Mouse (Mus musculus): ENCODE measurements around the gene Flt3l.
"Not testable (repeated sequence)": the region's sequence is repeated elsewhere in the genome, so short reads cannot be mapped to it uniquely, and the experiment has no call there.

Flt3l gene

DNA sequence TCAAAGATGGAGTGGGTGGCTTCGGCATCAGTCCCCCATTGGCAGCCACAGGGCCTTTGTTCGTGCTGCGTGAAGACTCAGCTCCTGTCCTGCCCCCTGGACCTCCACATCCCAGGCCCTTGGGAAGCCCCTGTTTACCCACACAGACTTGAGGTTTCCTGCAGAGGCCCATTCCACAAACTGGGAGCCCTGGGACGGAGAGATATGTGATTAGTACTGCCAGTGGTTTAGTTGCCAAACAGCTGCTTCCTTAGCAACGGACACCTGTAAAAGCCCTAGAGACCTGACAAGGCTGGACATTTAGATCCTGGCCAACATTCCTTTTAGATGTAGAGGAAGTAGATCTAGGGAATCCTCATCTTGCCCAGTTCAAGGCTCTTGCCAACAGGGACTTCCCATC is 5.7 kb upstream of the Flt3l start:
- DNase-seq (ENCODE audit: low spot score): no peak

DNA sequence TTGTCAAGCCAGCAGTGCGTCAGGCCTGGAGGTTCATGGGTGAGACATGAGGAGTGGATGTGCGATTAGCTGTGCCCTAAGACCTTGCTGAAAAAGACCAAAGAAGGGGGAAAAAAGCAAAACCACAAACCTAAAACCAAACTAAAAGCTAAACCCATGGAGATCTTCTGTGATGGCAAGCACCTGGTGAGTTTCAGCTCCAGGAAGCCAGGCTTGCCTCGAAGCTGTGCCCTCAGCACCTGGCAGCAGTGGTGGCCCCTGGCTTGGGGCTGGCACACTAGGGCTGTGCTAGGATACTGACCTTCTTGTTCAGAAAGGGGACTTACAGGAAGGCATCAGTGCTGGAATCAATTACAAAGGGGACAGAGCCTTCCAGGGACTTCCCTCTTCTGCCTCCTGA is 5.1 kb upstream of the Flt3l start:
- DNase-seq (ENCODE audit: low spot score): no peak

DNA sequence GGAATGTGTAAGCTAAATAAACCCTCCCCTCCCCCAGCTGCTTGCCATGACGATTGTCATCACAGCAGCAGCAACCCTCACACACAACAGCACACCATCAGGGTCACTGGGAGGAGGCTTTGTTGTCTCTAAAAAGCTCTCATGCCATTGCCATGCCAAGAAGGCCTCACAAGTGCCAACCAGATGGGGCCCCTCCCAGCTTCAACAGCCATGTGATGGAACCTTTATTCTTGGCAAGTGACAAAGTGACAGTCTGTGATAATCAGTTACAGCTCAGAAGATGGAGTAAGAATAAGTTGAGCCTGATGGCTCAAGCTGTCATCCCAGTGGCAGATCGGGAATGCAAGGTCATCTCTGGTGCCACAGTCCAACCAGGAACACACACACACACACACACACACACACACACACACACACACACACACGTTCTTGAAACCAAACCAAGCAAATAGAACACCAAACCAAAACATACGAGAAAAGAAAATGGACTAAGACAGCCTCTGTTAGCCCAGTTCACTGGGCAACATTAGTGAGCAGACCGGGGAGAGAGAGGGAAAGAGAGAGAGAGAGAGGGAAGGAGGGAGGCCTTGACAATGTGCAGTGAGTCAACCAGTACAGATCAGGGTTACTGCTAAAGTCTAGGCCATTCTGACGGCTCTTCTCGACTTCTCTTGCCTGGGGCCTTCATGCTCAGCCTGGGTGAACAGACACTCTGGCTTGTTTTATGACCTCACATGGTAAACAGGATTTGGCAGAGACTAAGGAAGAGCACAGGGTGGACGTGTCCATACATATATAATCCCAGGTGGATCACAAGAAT is 3.9 kb upstream of the Flt3l start:
- DNase-seq (ENCODE audit: low spot score): no peak

DNA sequence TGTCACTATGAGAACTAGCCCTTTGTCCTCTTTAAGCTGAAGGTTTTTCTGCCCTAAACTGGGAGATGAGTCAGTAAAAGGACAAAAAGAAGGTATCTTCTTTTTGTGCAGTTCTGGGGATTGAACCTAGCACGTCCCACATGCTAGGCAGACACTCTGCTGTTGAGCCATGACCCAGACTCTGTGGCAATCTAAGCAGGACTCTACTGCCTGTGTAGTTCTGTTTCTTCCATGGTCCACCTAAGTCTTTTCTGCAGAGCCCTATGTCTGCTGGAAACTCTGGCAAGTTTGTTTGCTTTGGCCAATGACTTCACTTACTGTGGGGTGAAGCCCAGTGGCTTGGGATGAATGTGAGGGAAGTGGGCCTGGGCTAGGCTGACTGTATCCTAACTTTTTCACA is 2.2 kb upstream of the Flt3l start:
- no peak for DNase-seq (ENCODE audit: low spot score)

DNA sequence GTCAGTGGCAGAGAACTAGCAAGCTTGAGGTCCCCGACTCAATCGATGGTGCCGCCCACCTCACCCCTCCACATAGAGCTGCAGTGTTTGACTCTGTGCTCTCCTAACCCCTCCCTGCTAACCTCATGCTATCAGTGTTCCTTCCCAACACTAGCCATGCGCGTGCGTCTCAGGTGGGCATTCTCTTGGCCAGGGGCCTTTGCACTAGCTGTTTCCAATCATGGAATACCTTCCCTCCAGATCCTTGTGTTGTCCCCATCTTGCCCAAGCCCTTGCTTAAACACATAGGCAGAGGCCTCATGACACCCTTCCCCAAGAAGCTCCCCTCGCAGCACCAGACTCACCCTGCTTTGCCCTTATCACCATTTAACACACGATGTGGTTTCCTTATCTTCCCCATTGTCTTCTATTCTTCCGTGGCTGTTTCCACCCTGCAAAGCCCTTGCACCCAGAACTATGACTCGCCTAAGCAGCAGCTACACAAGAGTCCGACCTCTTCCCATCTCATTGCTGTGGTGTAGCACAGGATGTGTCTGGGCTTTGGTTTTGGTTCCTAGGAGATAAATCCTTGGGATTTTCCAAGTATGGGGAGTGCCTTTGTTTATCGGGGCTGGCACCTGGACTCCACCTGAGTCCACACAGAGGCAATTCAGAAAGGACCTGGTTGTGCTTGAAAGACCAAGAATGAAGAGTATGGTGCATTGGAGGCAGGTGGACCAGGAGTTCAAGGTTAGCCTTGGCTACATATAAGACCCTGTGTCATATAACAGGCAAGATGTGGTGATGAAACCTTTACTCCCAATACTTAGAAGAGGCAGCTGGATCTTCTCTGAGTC is 1.2 kb upstream of the Flt3l start:
- no peak for DNase-seq (ENCODE audit: low spot score)

DNA sequence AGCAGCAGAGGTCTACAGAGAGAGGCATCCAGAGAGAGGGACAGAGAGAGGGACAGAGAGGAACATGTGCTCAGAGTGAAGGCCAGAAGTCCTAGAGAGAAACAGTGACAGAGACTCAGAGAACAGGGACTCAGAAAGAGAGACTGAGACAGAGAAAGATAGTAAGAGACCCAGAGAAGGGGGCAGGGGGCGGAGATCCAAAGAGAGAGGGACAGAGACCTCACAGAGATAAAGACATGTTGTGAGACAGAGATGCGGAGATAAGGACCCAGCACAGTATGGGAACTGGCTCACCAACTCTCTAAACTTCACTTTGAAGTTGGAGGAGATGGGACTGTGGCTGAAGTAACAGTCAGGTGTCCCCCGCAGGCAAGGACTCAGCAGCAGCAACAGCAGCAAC is 862 bp downstream of the Flt3l start:
- DNase-seq (ENCODE audit: low spot score): no peak

DNA sequence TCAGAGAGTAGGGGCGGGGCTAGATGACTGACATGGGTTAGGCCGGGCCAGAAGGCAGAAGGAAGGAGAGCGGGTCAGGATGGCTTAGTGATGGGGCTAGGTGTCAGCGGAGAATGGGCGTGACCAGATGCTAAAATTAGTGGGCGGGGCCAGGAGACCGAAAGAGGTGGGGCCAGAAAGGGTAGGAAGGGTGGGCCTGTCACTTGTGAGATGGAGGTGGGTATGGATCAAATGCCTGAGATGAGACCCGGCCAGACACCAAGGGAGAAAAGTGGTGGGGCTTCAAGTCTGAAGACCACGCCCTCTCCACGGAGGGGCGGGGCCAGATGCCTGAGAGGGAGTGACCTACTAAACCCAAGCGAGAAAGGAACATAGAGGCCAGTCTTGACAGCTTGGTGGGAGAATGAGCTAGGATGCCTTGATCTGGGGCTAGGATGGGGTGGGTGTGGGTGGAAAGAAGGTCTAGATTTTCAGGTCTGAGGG is 1.6 kb downstream of the Flt3l start:
- no peak for DNase-seq (ENCODE audit: low spot score)

DNA sequence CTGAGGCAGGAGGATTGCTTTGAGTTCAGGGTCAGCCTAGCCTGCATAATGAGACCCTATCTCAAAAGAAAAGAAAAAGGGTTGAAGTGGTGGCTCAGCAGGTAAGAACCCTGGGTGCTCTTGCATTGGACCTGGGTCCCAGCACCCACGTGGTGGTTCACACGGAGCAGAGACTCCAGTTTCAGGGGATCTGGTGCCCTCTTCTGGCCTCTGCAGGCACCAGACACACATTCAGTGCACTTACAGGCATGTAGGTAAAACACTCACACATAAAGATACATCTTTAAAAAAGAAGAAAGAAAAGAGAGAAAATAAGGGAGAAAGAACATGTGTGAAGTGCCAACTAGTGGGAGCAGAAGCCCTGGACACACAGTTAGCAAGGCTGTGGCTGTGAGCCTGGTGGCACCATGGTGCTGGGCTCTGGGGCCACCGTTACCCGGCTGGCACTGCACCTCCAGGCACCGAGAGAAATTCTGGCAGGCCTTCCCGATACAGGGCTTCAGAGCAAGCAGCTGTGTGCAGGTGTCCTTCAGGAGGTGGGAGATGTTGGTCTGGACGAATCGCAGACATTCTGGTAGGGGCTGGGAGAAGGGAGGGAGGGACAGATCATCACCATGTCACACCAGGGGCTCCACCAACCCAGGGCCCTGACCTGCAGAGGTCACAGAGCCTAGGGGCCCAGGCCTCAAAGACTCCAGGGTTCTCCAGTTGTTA is 2.6 kb downstream of the Flt3l start:
- no peak for DNase-seq (ENCODE audit: low spot score)

DNA sequence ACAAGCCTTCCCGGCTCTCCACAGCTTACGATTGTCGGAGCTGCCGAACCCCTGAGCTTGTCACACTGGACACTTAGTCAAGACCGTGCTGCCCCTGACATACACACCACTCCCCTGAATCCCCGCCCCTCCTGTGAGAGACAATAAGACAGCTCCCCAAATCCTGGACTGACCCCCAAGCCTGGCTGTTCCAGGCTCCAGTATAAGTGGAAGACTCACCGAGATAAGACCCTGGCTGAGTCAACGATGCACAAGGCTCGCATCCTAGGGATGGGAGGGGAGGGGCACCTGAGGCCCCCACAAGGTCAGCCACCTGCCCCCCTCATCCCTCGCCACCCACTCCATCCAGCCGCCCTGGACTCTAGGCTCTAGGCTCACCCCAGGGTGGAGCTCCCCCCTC is 4.4 kb downstream of the Flt3l start:
- no peak for DNase-seq (ENCODE audit: low spot score)

DNA sequence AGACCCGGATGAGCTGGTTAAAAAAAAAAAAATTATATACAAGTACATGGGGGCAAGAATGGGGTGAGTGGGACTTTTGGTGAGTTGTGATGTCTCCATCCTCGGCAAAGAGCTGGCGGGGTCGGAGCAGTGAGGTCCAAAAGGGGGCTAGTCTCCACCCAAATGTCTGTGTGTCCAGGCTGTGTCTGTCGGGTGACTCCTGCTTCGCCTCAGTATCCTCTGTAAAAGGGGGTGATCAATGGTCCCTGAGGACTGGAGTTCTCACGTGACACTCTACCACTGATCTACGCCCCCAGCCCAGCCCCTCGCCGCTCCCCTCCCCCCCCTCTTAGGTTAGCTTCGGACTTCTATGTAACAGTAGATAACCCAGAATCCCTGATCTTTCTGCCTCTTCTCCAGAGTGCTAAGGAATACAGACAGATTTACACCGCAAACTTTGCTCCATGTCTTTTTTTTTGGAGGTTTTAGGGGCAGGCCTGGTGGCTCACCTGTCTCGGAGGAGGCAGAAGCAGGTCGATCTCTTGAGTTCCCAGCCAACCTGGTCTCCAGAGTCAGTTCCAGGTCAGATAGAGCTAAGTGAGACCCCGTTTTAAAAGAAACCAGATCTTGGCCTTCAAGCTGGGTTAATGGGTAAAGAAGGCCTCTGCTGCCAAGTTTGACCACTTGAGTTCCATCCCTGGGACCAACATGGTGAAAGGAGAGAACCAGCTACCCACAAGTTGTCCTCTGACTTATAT is 6.3 kb downstream of the Flt3l start:
- DNase-seq (ENCODE audit: low spot score): no peak

DNA sequence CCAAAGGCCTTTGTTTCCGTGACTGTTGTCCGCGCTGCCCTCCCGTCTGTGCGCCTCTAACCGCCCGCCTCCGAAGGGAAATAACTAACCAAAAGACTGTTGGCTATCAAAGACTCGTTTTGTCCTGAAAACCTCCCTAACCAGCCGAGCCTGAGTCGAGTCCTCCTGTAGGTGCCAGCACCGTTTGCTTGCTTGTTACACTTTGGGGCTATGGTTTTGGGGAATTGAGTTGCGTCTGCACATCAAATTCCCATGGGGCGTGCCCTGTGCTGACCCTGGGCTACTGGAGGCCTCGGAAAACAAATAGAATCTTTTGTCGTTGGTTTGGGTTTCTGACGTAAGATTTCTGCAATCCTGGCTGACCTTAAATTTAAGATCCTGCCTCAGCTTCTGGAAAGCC is 6.9 kb downstream of the Flt3l start:
- DNase-seq (ENCODE audit: low spot score): no peak

DNA sequence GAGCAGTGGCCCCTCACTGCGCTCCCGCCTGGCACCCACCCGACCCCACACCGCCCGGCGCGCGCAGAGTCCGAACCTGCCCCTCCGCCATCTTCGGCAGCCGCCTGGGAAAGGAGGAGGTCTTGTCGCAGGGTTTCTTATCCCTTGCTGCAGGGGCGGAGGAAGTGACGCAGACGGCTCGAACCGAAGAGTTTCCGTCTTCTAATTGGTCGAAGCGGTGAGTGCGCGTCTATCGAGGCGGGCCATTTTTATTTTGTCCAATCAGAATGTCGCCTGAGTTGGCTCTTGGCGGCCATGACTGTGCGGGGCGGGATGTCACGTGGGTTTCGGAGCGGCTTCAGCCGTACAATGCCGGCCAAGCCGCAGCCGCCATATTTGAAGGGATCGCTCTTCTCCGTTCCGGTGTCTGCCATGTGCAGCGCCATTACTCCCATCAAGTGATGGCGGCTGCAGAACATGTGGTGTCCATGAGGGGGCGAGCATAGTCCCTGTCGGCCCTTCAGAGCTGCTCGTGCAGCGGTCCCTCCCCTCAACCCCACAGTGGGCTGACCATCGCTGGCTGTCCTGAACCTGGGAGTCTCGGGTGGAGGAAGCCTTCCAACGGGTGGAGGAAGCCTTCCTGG is 7.5 kb downstream of the Flt3l start, which contains the start of gene Rpl13a:
Gene Rpl13a, minus strand, starts transcription at position 138 of the 623 bp plus-strand sequence.
- peak; percentile 98 for DNase-seq (ENCODE audit: low spot score)

DNA sequence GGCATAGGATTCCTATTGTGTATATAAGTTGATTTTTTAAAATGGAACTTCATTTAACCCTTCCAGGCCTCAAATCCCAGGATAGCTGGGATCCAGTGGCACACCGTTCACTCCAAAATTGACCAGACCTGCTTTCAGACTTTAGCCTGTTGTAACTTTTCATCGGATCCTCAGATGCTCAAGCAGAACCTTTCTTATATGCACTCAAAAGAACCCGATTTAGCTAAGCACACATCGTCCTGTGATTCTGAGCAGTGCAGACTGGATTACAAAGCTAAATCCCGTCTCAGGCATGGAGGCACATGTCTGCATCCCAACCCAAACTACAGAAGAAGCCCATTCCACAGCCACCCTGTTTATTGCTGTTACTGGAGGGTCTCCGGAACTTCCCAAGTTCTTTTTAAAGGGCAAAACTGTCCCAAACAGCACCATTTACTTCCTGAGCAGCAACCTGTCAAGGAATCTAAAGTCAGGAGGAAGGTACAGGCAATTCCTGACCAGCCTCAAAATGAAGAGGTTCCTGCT is 8.5 kb downstream of the Flt3l start:
- no peak for DNase-seq (ENCODE audit: low spot score)

DNA sequence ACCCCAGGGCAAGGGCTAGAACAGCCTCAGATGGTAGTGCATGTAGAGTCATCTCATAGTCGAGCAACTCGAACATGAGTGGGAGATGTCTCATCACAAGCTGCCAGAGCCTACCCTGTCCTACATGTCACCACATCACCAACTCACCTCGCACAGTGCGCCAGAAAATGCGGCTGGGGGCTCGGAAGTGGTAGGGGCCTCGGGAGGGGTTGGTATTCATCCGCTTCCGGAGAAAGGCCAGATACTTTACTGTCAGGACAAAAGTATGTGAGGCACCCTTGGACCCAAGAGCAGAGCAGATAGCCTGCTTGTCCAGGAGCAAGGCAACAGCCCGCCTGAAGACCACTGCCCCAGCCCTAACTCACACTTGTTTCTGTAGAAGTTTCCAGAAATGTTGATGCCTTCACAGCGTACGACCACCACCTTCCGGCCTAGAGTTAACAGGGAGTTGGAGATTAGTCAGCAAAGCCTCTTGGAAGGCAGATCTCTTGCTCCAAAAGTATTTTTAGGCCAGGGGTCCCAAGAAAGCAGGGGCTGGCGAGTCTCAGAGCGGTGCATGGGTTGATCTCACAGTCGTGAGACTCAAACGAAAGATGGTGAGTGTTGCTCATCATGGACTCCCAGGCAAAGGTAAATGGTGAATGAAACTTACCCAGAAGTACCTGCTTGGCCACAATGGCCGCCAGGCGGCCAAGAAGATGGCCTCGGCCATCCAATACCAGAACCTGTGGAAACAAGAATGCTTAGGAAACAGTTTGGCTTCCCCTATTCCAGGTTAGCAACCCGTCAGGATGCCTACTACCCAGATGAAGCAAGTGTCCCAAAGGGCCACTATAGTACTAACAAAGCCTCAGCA is 9.2 kb downstream of the Flt3l start:
- DNase-seq (ENCODE audit: low spot score): no peak

DNA sequence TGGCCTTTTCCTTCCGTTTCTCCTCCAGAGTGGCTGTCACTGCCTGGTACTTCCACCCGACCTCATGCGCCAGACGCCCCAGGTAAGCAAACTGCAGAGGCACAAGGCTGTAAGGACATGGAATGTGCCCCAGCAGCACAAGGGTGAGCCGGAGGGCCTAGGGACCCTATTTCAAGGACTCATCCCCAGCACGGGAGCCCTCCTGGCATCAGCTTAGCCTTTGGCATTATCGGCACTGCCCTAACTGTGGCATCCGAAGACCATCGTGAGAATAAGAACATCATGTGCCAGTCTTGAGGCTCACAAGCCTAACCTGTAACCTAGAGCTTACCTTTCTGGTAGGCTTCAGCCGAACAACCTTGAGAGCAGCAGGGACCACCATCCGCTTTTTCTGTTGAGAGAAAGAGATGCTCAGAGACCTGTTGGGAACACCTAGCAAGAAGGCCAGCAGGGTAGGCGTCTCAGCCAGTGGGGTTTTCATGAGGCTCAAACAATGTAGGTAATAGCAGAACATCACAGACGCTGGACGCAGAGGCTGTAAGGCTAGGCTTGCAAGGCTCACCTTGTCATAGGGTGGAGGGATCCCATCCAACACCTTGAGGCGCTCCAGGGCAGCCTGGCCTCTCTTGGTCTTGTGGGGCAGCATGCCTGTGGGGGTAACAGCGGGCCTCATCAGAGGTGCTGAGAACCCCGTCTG is 9.9 kb downstream of the Flt3l start:
- no peak for DNase-seq (ENCODE audit: low spot score)

DNA sequence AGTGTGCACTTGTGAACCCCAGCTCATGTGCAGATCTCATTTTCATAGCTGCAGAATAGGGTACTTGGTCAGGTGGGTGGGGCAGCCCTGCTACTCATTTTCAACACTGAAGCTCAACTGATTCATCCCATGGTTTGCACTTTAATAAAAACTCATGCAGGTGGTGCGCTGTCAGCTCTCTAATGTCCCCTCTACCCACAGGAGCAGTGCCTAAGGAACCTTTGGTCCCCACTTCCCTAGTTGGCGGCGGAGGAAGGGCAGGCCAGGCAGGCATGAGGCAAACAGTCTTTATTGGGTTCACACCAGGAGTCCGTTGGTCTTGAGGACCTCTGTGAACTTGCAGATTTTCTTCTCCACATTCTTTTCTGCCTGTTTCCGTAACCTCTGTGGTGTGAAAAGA is 10.6 kb downstream of the Flt3l start:
- not testable (repeated sequence) for DNase-seq (ENCODE audit: low spot score)

DNA sequence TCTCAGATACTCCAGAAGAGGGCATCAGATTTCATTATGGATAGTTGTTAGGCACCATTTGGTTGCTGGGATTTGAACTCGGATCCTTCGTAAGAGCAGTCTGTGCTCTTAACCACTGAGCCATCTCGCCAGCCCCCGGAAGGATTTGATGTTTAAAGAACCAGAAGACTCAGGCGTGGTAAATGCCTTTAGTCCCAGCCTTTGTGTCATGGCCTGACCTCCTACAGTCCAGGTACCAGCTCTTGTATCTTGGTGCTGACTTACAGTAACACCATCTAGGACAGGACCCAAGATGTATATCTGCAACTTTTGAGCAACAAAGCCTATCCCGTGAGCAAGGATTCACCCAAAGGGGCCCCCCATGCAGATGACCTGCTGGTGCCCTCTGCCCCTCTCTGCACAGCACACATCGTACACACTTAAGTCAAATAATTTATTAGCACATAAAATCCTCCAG is 11.1 kb downstream of the Flt3l start:
- DNase-seq (ENCODE audit: low spot score): no peak

DNA sequence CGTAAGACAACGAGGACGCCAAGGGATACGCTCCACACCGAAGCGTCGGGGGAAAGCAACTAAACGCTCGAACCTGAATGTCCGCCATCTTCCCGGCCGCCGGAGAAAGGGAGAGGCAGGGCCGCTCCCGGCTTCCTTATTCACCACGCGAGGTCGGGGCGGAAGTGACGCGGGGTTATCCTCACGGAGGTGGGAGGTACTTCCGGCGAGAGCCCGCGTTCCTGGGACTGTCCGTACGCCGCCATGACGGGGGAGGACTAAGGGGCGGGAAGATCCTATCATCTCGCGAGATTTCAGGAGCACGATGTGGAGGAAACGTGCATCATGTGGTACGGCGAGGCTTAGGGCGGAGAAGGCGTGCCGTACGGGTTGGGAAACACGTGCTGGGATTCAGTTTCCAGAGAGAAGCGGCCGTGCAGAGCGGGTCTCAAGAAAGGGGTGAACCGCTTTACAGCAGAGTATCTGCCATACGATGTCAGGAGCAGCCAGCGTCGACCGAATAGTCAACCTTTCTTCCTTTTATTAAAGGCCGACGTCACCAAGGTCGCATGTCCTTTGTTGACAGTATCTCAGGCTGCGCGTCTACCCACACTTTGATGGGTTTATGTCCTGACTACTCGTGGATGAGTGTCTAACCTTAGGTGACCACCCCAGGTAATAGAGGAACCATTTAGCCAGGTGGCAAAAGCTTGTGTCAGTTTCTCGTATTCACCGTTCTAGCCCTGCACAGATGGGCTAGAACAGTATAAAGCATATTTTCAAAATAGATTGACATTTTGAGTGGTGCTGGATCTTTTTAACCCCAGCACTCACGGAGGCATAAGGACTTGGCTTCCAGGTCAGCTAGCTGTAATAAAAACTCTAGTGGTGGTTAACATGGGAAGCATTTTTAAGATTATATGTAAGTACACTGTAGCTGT is 11.7 kb downstream of the Flt3l start, which contains the start of gene Rps11:
Gene Rps11, minus strand, starts transcription at position 216 of the 920 bp plus-strand sequence.
- DNase-seq (ENCODE audit: low spot score): peak; percentile 99

All from urinary bladder, postnatal 14 days (tissue).